Mouse (Mus musculus) heart, embryonic 15.5 days (tissue): Measurements from ENCODE around the gene Gm28308. TPM values are rescaled to one million over a fixed set of nuclear protein-coding genes. Genes with fewer than 3 reads are reported as not detected.

ENCODE experiments used
- ATAC-seq: fragments of 200-750 bp; cut with Nextera tagmentation; replicated peaks from 2 replicates; pipeline ENCODE4 v1.8.0; 2017; ENCODE audit warnings: low read depth, moderate TSS enrichment; ENCODE audit not compliant: insufficient number of reproducible peaks, insufficient read depth, low FRiP score
- H3K27ac ChIP-seq: fragments of 300-500 bp; sonication (generic); 2 replicates; pipeline ENCODE4 v1.5.1; 2015; ENCODE audit warnings: mild to moderate bottlenecking, inconsistent platforms
- H3K27me3 ChIP-seq: fragments of 300-500 bp; sonication (generic); 2 replicates; pipeline ENCODE4 v1.6.1; 2015; ENCODE audit warnings: inconsistent platforms
- H3K36me3 ChIP-seq: fragments of 300-500 bp; sonication (generic); 2 replicates; pipeline ENCODE4 v1.6.1; 2015; ENCODE audit warnings: mild to moderate bottlenecking, inconsistent platforms
- H3K4me1 ChIP-seq: fragments of 300-500 bp; sonication (generic); replicated peaks from 2 replicates; pipeline ENCODE4 v1.6.1; 2015; ENCODE audit warnings: inconsistent platforms
- H3K4me2 ChIP-seq: fragments of 300-500 bp; sonication (generic); 2 replicates; pipeline ENCODE4 v1.6.1; 2015; ENCODE audit warnings: inconsistent platforms, mild to moderate bottlenecking, moderate library complexity
- H3K4me3 ChIP-seq: fragments of 300-500 bp; sonication (generic); 2 replicates; pipeline ENCODE4 v1.5.1; 2015; ENCODE audit warnings: mild to moderate bottlenecking, inconsistent platforms
- H3K9ac ChIP-seq: fragments of 300-500 bp; sonication (generic); 2 replicates; pipeline ENCODE4 v1.6.1; 2015; ENCODE audit warnings: mild to moderate bottlenecking, inconsistent platforms
- H3K9me3 ChIP-seq: fragments of 300-500 bp; sonication (generic); replicated peaks from 2 replicates; pipeline ENCODE4 v1.6.1; 2016; ENCODE audit warnings: inconsistent platforms
- WGBS: fragments of 180-500 bp; shearing (Covaris S2); methylation state at CpG from one replicate; pipeline ENCODE4 v1.1.7; 2015; ENCODE audit warnings: mixed read lengths; 5-methylcytosine and 5-hydroxymethylcytosine counted together
- polyA plus RNA-seq: library from polyadenylated mRNA; unstranded; fragments of >200 nt; fragmentation: Nextera tagmentation; extraction: Ambion mirVana; gene quantifications from 2 replicates; pipeline ENCODE4 v1.2.1, GENCODE M21; 2015

Gene Gm28308
- polyA plus RNA-seq, 1 experiment from 2014 or later = not detected

DNA sequence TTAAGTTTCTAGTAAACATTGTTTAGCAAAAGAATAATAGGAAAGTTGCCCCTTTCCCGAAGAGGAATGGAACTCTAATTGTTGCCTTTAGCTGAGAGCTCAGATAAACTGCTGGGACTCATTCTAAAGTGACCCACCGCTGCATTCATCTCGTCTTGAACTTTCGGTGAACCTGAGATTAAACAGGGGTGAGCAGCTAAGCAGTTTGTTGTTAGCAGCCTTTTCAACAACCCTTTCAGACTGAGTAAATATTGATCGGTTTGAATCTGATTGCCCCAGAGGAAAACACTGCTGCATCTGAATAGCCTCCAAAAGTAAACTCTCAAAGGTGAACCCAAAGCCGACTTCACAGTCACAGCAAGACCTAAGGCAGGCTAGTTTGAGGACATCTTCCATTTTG is 59.9 kb downstream of the Gm28308 start:
- 14% methylated on average over 6 of the region's 6 CpGs for WGBS
- no peak overlapping the region for H3K9ac ChIP-seq
- no peak overlapping the region for H3K4me3 ChIP-seq
- no peak for ATAC-seq
- H3K9me3 ChIP-seq = no peaks in the 10 kb centered on the region
- H3K4me1 ChIP-seq = peaks cover 8% of the 10 kb centered on the region
- H3K27me3 ChIP-seq = peaks cover 94% of the 10 kb centered on the region
- no peaks in the 10 kb centered on the region for H3K36me3 ChIP-seq
- H3K4me2 ChIP-seq = no peak overlapping the region
- H3K27ac ChIP-seq = no peak overlapping the region

DNA sequence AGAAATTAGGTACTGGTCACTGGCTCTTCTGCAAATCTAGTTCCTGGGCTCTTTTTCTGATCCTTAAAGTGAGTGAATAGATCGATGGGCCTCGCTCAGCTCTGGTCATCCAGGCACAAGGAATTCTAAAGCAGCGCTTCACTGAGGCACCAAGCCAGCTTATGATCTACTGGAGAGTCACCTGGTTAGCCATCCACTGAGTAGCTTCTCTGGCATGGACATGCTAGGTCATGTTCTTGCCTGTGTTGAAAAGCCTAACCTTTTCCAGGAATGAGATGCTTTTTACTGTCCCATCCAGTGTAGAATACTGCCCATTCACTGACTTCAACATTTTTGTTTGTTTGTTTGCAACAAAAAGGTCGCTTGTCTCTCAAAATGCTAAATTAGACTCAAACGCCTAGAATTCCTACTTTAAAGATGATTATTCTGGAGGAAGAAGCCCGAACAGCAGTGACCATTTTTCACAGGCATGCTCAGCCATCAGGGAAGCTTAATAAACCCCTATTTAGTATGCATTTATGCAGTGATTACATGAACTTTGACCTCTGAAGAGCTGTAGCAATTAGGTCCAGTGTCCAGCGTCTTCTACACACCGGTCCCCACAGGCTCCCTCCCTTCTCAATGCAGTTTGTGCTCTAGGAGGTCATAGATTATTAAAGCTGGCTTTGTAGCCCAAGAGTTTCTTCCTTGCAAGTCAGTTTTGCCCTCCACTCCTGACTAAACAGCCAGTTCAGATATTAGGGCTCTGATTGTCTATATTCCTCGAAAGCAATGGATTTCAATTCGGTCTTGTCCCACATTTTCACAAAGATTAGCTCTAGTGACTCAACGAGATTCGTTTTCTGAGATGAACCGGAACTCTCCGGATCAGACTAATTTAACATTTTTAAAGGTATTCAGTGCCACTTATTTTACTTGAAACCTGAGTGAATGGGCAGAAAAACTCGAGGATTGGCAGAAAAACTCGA is 60.6 kb downstream of the Gm28308 start:
- H3K27ac ChIP-seq = no peak overlapping the region
- 25% methylated on average over 16 of the region's 16 CpGs for WGBS
- 0 out of 2 replicates have a peak, but pooled peaks cover 2% of the 10 kb centered on the region for H3K4me1 ChIP-seq
- no peak overlapping the region for H3K4me2 ChIP-seq
- peaks cover 94% of the 10 kb centered on the region for H3K27me3 ChIP-seq
- no peaks in the 10 kb centered on the region for H3K9me3 ChIP-seq
- no peaks in the 10 kb centered on the region for H3K36me3 ChIP-seq
- no peak overlapping the region for H3K9ac ChIP-seq
- ATAC-seq = no peak
- no peak overlapping the region for H3K4me3 ChIP-seq

DNA sequence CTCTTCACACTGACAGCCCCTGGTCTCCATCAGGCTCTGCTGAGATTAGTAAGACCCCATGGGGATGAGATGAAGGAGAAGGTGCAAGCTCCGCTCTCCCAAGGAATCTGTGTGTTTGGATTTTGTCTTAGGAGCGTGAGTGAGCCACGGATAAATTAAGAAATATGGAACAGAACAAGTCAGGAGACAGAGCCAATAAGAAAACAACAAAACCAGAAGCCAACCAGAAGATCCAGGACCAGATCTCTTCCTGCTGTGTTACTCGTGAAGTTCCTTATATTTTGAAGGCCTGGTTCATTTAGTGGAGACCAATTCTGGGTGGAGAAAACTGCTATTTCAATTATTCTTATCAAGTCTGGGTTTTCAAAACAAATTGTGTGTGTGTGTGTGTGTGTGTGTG is 61.6 kb downstream of the Gm28308 start:
- H3K4me2 ChIP-seq = no peak overlapping the region
- no peaks in the 10 kb centered on the region for H3K9me3 ChIP-seq
- no peak overlapping the region for H3K9ac ChIP-seq
- H3K27ac ChIP-seq = no peak overlapping the region
- no peak for ATAC-seq
- no peaks in the 10 kb centered on the region for H3K36me3 ChIP-seq
- whole genome bisulfite sequencing = 34% methylated on average over 4 of the region's 4 CpGs
- H3K27me3 ChIP-seq = peaks cover 94% of the 10 kb centered on the region
- H3K4me1 ChIP-seq = no peaks in the 10 kb centered on the region
- no peak overlapping the region for H3K4me3 ChIP-seq

DNA sequence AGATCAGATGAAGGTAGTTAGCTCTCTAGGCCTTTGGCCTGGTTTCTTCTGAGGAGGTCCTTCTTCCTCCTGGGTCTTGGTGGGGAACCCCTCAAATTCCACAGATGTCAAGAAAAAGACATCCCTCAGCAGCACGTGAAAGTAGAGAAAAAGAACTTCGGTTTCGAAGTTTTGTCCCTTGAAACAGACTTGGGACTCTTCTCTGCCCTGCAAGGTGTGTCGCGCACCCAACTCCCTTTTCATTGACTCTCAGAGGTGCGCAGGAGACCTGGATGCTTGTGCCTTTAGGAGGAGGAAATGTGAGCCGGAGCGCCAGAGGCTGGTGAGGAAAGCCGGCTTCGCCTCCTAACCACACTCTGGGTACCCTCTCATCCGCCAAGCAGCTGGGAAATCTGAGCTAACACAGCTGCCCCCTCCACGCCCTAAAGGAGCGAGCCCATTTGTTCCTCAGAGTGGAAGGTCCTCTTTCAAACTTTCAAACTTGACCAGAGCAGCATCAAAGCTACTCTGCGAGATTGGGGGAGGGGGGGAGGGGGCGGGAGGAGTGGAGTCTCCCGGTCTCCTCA is 62.7 kb downstream of the Gm28308 start:
- WGBS = 10% methylated on average over 16 of the region's 16 CpGs
- Histone ChIP-seq H3K27me3 (peaks cover 89% of the 10 kb centered on the region), H3K27ac (no peak overlapping the region), H3K36me3 (no peaks in the 10 kb centered on the region), H3K4me3 (no peak overlapping the region), H3K4me1 (no peaks in the 10 kb centered on the region), H3K9me3 (no peaks in the 10 kb centered on the region), H3K9ac (no peak overlapping the region), H3K4me2 (no peak overlapping the region)
- ATAC-seq = no peak

DNA sequence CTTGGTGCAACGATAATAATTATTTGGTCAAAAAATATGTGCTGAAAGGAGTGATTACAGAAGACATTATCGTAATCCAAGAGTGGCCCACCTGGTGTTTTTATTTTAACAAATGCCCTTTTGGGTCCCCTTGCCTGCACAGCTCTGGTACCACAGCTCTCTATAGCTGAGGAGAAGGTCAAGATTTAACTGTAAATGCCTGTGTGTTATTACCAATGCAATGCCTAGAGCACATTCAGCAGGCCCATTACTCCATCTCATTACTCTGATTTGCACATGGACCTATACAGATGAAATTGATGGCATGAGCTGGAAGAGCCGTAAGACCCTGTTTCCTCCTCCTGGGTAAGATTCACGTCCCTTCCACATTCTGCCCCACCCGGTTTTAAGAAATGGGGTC is 74.0 kb downstream of the Gm28308 start:
- no peaks in the 10 kb centered on the region for H3K4me1 ChIP-seq
- H3K36me3 ChIP-seq = no peaks in the 10 kb centered on the region
- WGBS = 80% methylated on average over 5 of the region's 5 CpGs
- H3K9me3 ChIP-seq = no peaks in the 10 kb centered on the region
- no peak for ATAC-seq
- H3K27ac ChIP-seq = no peak overlapping the region
- no peak overlapping the region for H3K4me2 ChIP-seq
- H3K27me3 ChIP-seq = peaks cover 18% of the 10 kb centered on the region
- H3K9ac ChIP-seq = no peak overlapping the region
- H3K4me3 ChIP-seq = no peak overlapping the region

DNA sequence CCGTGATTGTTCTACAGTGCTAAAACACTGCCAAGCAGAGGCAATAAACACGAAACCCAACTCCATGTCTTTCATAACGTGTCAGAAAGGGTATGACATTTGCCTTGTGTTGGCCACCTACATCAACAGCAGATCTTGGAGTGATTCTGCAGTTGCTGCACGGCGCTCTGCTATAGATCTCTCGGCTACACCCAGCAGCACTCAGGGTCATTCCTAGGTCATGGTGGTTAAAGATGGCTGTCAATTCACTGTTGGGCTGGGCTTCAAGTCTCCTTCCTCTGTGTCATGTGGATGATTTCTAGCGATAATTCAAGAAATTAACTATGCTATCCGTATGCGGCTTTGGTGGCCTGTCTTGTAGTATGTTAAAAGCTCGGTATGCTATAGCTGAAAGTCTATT is 74.6 kb downstream of the Gm28308 start:
- Histone ChIP-seq H3K9me3 (no peaks in the 10 kb centered on the region), H3K27ac (no peak overlapping the region), H3K9ac (no peak overlapping the region), H3K4me2 (no peak overlapping the region), H3K4me3 (no peak overlapping the region), H3K27me3 (peaks cover 19% of the 10 kb centered on the region), H3K36me3 (no peaks in the 10 kb centered on the region), H3K4me1 (no peaks in the 10 kb centered on the region)
- no peak for ATAC-seq
- 70% methylated on average over 10 of the region's 10 CpGs for WGBS

DNA sequence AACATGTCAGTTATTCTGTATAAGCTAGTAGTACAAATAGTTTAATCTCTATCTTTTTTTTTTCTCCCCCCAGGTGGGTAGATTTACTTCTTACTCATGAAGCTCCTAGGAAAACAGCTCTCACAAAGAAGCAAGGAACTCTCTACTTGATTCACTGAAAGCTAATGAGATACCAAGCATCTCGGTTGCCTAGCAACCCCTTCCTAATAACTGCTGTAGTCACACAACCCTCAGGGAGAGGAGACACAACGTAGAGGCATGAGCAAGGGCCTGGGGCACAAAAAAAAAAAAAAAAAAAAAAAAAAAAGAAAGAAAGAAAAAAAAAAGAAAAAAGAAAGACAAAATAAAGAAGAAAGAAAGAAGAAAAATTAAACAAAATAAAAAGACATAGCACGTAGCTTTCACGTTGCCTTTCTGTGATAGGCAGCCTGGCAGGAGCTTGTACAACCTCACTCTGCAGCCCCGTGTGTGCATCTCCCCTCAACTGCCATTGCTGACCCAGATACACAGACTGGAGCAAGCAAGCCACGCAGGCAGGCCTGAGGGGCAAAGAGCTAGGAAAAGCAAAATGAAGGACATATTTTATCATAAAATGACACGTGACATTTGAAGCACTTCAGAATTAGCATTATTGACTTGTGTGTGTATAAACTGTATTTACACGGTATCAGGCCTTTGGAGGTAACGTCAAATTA is 75.2 kb downstream of the Gm28308 start:
- H3K27me3 ChIP-seq = peaks cover 19% of the 10 kb centered on the region
- ATAC-seq = no peak

DNA sequence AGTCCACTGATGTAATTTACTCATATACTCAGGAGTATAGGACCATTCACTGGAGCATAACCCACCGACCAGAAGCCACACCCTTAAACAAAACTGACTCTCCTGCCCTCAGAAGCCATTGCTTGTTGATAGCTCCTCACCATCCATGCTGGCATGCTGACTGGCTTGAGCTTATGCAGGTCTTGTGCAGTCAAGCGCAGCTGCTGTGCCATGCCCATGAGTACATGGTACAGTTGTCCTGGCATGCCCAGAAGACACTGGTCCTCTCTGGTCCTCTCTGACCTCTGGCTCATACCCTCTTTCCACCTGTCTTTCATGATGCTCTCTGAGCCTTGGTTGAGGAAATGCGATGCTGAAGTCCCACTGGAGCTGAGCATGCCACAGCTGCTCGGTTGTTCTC is 89.5 kb downstream of the Gm28308 start:
- Histone ChIP-seq H3K4me3 (no peak overlapping the region), H3K4me1 (no peaks in the 10 kb centered on the region), H3K4me2 (no peak overlapping the region), H3K9ac (no peak overlapping the region), H3K27ac (no peak overlapping the region), H3K36me3 (no peaks in the 10 kb centered on the region), H3K27me3 (peaks cover 49% of the 10 kb centered on the region), H3K9me3 (0 out of 2 replicates have a peak, but pooled peaks cover 4% of the 10 kb centered on the region)
- no peak for ATAC-seq
- WGBS = 74% methylated on average over 4 of the region's 4 CpGs

More for the DNA sequence above, 75.2 kb downstream of the Gm28308 start:
- WGBS = 73% methylated on average over 9 of the region's 9 CpGs
- H3K4me3 ChIP-seq = no peak overlapping the region
- H3K27ac ChIP-seq = no peak overlapping the region
- no peaks in the 10 kb centered on the region for H3K9me3 ChIP-seq
- H3K9ac ChIP-seq = no peak overlapping the region
- H3K4me1 ChIP-seq = no peaks in the 10 kb centered on the region
- no peaks in the 10 kb centered on the region for H3K36me3 ChIP-seq
- H3K4me2 ChIP-seq = no peak overlapping the region

DNA sequence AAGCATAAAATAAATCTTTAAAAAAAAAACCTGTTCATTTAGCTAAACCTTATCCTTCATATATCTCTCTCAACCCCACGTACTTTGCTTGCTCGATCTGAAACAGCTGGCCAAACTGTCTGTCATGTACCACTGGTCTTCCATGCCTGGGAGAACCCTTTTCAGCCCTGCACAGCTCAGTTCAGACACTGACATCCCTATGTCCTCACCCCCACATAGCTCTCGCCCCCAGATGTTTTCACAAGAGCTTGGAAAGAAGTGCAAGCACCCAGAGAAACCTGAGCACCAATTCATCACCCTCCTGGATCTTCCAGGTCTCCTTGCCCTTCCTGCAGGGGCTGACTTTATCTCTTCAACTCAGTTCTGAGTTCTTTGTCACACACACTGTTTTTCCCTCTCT is 92.0 kb downstream of the Gm28308 start:
- peaks cover 69% of the 10 kb centered on the region for H3K27me3 ChIP-seq
- H3K9ac ChIP-seq = no peak overlapping the region
- H3K4me2 ChIP-seq = no peak overlapping the region
- H3K4me1 ChIP-seq = peaks cover 5% of the 10 kb centered on the region
- no peaks in the 10 kb centered on the region for H3K9me3 ChIP-seq
- WGBS = 50% methylated on average over 3 of the region's 3 CpGs
- H3K27ac ChIP-seq = no peak overlapping the region
- no peaks in the 10 kb centered on the region for H3K36me3 ChIP-seq
- no peak overlapping the region for H3K4me3 ChIP-seq
- no peak for ATAC-seq

DNA sequence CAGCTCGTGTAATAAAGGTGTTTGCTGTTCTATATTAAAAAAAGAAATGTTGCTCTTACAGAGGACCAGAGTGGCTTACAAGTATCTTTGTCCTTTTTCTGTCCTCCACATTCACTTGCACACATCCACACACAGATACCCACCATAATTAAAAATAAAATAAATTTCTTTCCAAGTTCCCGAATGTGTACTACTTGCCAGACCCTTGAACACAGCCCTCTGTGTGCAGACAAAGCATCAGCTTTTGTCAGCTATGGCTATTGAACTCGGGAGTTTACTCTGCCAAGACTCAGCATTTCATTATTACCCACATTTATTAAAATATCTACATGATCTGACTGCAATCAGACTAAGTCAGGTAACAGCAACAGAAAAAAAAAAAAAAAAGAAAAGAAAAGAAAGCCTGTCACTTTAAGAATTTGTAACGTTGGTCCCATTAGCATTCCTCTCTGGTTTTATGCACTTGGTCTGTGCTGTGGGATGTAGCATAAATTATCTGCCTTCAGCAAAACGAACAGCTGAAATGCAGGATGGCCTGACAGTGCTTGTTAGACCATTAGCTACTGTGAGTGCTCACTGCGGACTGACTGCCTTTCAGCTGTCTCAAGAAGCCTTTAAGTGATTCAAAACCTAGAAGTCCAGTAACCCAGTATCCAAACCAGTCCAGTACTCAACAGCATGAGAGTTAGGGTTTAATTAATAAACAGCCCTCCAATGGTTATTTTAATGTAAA is 94.1 kb downstream of the Gm28308 start:
- WGBS = 41% methylated on average over 6 of the region's 6 CpGs
- H3K27ac ChIP-seq = no peak overlapping the region
- H3K4me2 ChIP-seq = no peak overlapping the region
- H3K9ac ChIP-seq = no peak overlapping the region
- no peaks in the 10 kb centered on the region for H3K9me3 ChIP-seq
- H3K4me3 ChIP-seq = no peak overlapping the region
- peaks cover 82% of the 10 kb centered on the region for H3K27me3 ChIP-seq
- no peaks in the 10 kb centered on the region for H3K36me3 ChIP-seq
- peaks cover 5% of the 10 kb centered on the region for H3K4me1 ChIP-seq
- no peak for ATAC-seq

DNA sequence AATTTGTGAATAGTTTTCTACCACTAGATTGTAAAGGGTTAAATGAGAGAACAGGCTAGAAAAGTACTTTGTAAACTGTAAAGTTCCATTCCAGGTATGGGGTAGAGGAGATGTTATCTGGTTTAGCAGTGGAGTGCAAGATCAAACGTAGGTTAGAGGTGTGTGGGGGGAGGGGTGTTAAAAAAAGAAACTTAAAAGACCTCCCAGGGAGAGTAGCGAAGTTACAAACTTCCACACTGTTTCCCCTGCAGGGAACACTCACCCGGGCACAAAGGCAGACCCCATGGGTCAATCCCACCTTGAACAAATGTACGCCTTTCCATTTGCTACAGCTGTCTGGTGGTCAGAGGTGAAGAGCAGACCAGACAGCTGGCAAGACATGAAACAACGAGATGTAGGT is 97.2 kb downstream of the Gm28308 start:
- no peak overlapping the region for H3K4me2 ChIP-seq
- H3K9me3 ChIP-seq = no peaks in the 10 kb centered on the region
- H3K9ac ChIP-seq = no peak overlapping the region
- peaks cover 5% of the 10 kb centered on the region for H3K4me1 ChIP-seq
- H3K27me3 ChIP-seq = peaks cover 79% of the 10 kb centered on the region
- no peak for ATAC-seq
- 14% methylated on average over 5 of the region's 5 CpGs for WGBS
- H3K27ac ChIP-seq = no peak overlapping the region
- no peak overlapping the region for H3K4me3 ChIP-seq
- H3K36me3 ChIP-seq = no peaks in the 10 kb centered on the region
